Mouse (Mus musculus) E14TG2a.4 (cell line): ENCODE measurements around the gene Zmat5.

Experiments
- CTCF ChIP-seq: conservative IDR thresholded peaks from 2 replicates; pipeline ENCODE4 v1.5.1; 2014; ENCODE audit warnings: low read length
- NANOG ChIP-seq: IDR thresholded peaks from 2 replicates; pipeline ENCODE4 v1.6.1; 2014; ENCODE audit warnings: borderline replicate concordance, low read length, mixed read lengths

DNA sequence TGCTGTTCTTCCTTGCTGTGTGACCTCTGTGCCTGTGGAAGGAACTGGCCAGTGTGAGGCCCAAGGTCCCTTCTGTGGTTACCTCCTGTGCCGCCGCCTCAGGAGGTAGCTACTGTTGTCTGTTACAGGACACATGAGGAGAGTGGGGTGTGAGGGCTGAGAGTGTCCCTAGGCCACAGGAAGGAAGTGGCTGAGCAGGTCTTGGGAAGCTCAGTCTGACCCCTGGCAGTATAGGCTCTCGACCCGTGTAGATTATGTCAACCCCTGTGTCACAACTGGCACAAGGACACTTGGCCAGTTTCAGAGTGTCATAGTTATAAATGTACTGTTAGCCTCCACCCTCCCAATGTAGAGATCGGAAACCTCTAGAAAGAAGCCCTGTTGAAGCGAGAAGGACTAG, 21.0 kb upstream of the Zmat5 start:
- TF ChIP-seq CTCF (no peak), NANOG (no peak)
